Mouse (Mus musculus) limb, embryonic 11.5 days (tissue): ENCODE results near the gene Slc1a2. TPM values are rescaled to one million over a fixed set of nuclear protein-coding genes. Genes with fewer than 3 reads are reported as not detected.

Experiments used
- ATAC-seq: fragments of 200-750 bp; cut with Nextera tagmentation; 2 replicates; pipeline ENCODE4 v1.8.0; 2017; ENCODE audit warnings: low read depth; ENCODE audit not compliant: insufficient number of reproducible peaks, low FRiP score, low TSS enrichment
- DNase-seq: peaks from one replicate; pipeline ENCODE4 v3.0.0-alpha.2; 2015; ENCODE audit warnings: low spot score
- H3K27ac ChIP-seq: fragments of 300-500 bp; sonication (generic); replicated peaks from 2 replicates; pipeline ENCODE4 v1.5.1; 2014; ENCODE audit warnings: low read depth, mild to moderate bottlenecking, low read length
- H3K27me3 ChIP-seq: fragments of 300-500 bp; sonication (generic); 2 replicates; pipeline ENCODE4 v1.6.1; 2014; ENCODE audit warnings: mild to moderate bottlenecking, low read length, mixed read lengths; ENCODE audit not compliant: control insufficient read depth, insufficient read depth
- H3K36me3 ChIP-seq: fragments of 300-500 bp; sonication (generic); 2 replicates; pipeline ENCODE4 v1.6.1; 2014; ENCODE audit warnings: mild to moderate bottlenecking, low read length, moderate library complexity, mixed read lengths; ENCODE audit not compliant: control insufficient read depth, insufficient read depth
- H3K4me1 ChIP-seq: fragments of 300-500 bp; sonication (generic); 2 replicates; pipeline ENCODE4 v1.6.1; 2014; ENCODE audit warnings: low read length, mixed read lengths; ENCODE audit not compliant: control insufficient read depth, insufficient read depth
- H3K4me2 ChIP-seq: fragments of 300-500 bp; sonication (generic); 2 replicates; pipeline ENCODE4 v1.6.1; 2014; ENCODE audit warnings: low read depth, mild to moderate bottlenecking, moderate library complexity; ENCODE audit not compliant: severe bottlenecking
- H3K4me3 ChIP-seq: fragments of 300-500 bp; sonication (generic); 2 replicates; pipeline ENCODE4 v1.5.1; 2014; ENCODE audit warnings: low read depth, low read length
- H3K9ac ChIP-seq: fragments of 300-500 bp; sonication (generic); 2 replicates; pipeline ENCODE4 v1.6.1; 2014; ENCODE audit warnings: mild to moderate bottlenecking, low read length
- H3K9me3 ChIP-seq: fragments of 300-500 bp; sonication (generic); 2 replicates; pipeline ENCODE4 v1.6.1; 2016; ENCODE audit warnings: low read length; ENCODE audit not compliant: control insufficient read depth
- WGBS: fragments of 180-500 bp; shearing (Covaris S2); extraction: QIAGEN DNeasy Blood & Tissue Kit; methylation state at CpG from one replicate; pipeline ENCODE4 v1.1.7; 2014; 5-methylcytosine and 5-hydroxymethylcytosine counted together
- polyA plus RNA-seq: library from polyadenylated mRNA; unstranded; fragments of >200 nt; fragmentation: Nextera tagmentation; extraction: Ambion mirVana; gene quantifications from 2 replicates; pipeline ENCODE4 v1.2.1, GENCODE M21; 2014

The Slc1a2 gene
- polyA plus RNA-seq, 1 experiment from 2014 or later = 0.11 TPM

DNA sequence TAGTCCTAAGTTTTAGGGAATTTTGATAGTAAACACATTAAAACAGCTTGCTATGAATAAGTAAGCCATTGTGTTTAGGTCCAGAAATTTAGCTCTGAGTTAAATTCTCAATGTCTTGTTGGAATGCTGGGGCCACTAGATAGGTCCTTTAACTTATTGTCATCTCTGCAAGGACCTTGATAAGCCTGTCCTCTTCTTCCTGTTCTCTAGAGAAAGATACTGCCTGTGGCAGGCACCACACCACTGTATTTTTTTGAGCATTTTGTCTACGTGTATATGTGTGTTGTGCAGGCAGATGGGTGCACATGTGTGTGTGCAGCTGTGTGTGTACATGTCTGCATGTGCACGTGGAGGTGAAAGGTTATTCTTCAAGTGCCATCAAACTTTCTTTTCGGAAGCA is 75.6 kb downstream of the Slc1a2 start:
- Histone ChIP-seq H3K9me3 (no peaks in the 10 kb centered on the region), H3K27me3 (no peaks in the 10 kb centered on the region), H3K4me2 (no peak overlapping the region), H3K27ac (no peak overlapping the region), H3K4me1 (peaks cover 10% of the 10 kb centered on the region), H3K4me3 (no peak overlapping the region), H3K9ac (no peak overlapping the region), H3K36me3 (no peaks in the 10 kb centered on the region)
- DNase-seq (no peak), ATAC-seq (no peak)
- WGBS = 91% methylated on average over 3 of the region's 3 CpGs

DNA sequence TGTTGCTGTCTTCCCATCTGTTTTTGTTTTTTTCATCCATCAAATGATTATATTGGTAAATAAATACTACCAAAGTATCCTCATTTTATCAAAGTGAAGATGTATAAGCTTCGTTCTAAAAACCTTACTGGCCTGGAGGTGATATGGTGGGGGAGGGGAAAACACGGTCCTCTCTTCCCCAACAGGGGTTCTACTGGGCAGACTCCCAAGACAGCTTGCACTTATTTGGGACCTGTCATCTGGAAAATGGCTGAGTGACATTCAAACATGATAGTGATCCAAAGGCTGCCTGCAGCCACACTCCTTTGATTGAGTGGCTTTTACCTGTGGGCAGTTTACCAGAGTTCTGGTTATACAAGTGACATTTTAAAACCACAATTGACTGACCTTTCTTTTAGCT is 76.6 kb downstream of the Slc1a2 start:
- Histone ChIP-seq H3K9me3 (no peaks in the 10 kb centered on the region), H3K9ac (no peak overlapping the region), H3K4me3 (no peak overlapping the region), H3K27me3 (no peaks in the 10 kb centered on the region), H3K4me1 (peaks cover 10% of the 10 kb centered on the region), H3K27ac (no peak overlapping the region), H3K36me3 (no peaks in the 10 kb centered on the region), H3K4me2 (no peak overlapping the region)
- 76% methylated on average over 2 of the region's 2 CpGs for WGBS
- ATAC-seq = no peak
- DNase-seq = no peak

DNA sequence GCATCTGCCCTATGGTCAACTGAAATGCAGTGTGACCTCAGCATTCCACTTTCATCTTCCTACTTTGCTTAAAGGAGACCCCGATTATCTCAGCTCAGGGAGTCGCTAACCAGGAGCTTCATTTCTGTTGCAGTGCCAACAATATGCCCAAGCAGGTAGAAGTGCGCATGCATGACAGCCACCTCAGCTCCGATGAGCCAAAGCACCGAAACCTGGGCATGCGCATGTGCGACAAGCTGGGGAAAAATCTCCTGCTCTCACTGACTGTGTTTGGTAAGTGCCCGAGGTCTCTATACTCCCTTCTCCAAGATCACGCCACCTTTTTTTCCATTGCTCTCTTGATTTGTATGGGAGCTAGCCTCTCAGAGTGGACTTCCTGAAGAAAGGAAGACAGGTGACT is 77.4 kb downstream of the Slc1a2 start:
- WGBS = 89% methylated on average over 9 of the region's 9 CpGs

DNA sequence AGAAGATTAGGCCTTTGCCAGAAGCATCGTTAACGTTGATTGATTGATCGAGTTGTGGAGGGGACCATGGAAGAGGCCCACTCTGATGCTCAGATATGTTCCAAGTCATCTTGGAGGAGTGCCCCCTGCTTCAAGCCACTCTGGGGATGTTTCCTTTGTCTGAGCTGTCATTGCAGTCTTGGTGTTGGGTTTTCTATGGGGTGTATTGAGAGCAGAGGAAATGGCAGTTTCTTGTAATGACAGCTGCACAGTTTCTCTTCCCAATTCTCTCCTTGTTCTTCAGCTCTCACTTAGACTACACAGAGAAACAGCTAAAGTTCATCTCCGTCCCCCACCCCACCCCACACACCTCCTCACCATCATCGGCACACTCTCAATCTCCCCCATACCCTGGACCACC is 78.0 kb downstream of the Slc1a2 start:
- Histone ChIP-seq H3K27ac (no peak overlapping the region), H3K9me3 (no peaks in the 10 kb centered on the region), H3K4me1 (no peaks in the 10 kb centered on the region; the same call in none of the 2 replicates), H3K9ac (no peak overlapping the region), H3K27me3 (no peaks in the 10 kb centered on the region), H3K4me3 (no peak overlapping the region), H3K4me2 (no peak overlapping the region), H3K36me3 (no peaks in the 10 kb centered on the region)
- DNase-seq = no peak
- WGBS = 82% methylated on average over 5 of the region's 5 CpGs
- no peak for ATAC-seq

More for the DNA sequence above, 77.4 kb downstream of the Slc1a2 start:
- Histone ChIP-seq H3K4me2 (no peak overlapping the region), H3K36me3 (no peaks in the 10 kb centered on the region), H3K9me3 (no peaks in the 10 kb centered on the region), H3K9ac (no peak overlapping the region), H3K4me1 (peaks cover 7% of the 10 kb centered on the region), H3K27me3 (no peaks in the 10 kb centered on the region), H3K27ac (no peak overlapping the region), H3K4me3 (no peak overlapping the region)
- ATAC-seq = no peak
- DNase-seq = no peak

DNA sequence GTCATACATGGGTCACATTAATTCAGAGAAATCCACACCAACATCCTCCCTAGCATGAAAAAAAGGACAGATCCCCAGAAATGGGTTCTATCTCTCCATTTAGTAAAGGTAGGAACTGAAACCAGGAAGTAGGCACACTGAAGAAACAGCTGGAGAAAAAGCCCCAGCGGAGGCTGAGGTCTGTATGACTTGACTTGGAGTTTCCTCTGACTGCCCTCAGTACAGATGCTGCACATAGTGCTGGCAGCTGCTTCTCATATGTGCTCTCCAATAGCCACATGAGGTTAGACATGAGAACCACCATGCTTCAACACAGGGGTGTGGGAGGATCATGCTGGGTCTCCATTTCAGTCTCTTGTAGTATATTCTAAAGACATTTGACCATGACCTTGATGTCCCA is 80.4 kb downstream of the Slc1a2 start:
- Histone ChIP-seq H3K4me1 (no peaks in the 10 kb centered on the region), H3K4me3 (no peak overlapping the region), H3K4me2 (no peak overlapping the region), H3K36me3 (no peaks in the 10 kb centered on the region), H3K9ac (no peak overlapping the region), H3K9me3 (no peaks in the 10 kb centered on the region), H3K27me3 (no peaks in the 10 kb centered on the region), H3K27ac (no peak overlapping the region)
- DNase-seq = no peak
- ATAC-seq = no peak
- WGBS = 79% methylated on average over 1 of the region's 1 CpGs

DNA sequence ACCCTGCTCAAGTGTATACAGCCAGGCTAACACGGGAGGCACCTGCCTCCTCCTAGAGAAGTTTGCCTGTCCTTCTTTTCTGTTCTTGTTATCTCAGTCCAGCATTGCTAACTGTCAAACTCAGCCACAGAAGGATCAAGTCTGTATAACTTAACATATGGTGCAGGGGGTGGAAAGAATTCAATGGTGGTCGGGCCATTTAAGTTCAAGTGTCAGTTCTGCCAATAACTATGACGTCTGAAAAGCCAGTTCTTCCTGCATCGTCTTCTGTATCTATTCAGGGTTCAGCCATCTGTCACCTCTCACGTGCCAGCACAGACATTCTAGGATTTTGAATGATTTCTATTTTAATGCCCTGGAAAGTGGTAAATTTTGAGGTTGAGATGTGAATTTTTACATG is 84.2 kb downstream of the Slc1a2 start:
- ATAC-seq (no peak), DNase-seq (no peak)
- H3K4me2 ChIP-seq = no peak overlapping the region
- no peaks in the 10 kb centered on the region for H3K9me3 ChIP-seq
- no peaks in the 10 kb centered on the region for H3K36me3 ChIP-seq
- no peaks in the 10 kb centered on the region for H3K4me1 ChIP-seq
- no peak overlapping the region for H3K9ac ChIP-seq
- WGBS = 81% methylated on average over 5 of the region's 5 CpGs
- H3K27me3 ChIP-seq = no peaks in the 10 kb centered on the region
- H3K27ac ChIP-seq = no peak overlapping the region
- no peak overlapping the region for H3K4me3 ChIP-seq

DNA sequence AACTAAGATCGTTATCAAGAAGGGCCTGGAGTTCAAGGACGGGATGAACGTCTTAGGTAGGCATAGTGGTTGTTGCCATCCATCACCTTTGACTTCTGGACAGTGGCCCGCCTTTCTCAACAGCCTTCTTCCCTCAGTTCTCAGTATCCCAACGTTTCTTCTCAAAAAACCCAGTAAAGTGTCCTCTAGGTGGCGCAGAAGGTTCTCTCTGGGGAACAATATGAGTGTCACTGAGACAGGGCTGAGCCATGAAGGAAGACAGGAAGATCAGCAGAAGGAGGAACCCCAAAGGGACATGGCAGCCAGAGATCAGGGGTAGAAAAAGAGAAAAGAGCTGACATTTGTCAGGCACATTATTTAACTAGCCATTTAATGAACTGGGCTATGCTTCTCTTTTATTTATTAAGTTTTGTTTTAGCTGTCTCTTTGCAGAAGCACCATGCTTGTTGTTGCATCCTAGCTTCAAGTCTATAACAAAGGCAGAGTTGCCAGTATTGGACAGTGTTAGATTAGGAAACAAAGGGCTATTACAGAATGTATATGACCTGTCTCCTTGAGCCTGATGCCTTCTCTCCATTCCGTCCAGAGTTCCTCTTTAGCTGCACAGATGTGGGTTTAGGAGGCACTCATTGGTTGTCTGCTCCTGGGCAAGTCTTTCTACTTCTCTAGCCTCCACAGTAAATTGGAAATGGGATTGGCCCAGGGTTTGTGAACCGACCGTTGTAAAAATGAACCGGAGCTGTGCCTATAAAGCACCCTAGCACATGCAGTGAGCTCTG is 85.6 kb downstream of the Slc1a2 start:
- no peak overlapping the region for H3K9ac ChIP-seq
- H3K4me1 ChIP-seq = no peaks in the 10 kb centered on the region
- no peaks in the 10 kb centered on the region for H3K9me3 ChIP-seq
- H3K36me3 ChIP-seq = no peaks in the 10 kb centered on the region
- no peak overlapping the region for H3K27ac ChIP-seq
- H3K27me3 ChIP-seq = no peaks in the 10 kb centered on the region
- no peak overlapping the region for H3K4me3 ChIP-seq
- no peak overlapping the region for H3K4me2 ChIP-seq
- DNase-seq = peak; percentile 46
- 53% methylated on average over 10 of the region's 10 CpGs for WGBS
- no peak for ATAC-seq

DNA sequence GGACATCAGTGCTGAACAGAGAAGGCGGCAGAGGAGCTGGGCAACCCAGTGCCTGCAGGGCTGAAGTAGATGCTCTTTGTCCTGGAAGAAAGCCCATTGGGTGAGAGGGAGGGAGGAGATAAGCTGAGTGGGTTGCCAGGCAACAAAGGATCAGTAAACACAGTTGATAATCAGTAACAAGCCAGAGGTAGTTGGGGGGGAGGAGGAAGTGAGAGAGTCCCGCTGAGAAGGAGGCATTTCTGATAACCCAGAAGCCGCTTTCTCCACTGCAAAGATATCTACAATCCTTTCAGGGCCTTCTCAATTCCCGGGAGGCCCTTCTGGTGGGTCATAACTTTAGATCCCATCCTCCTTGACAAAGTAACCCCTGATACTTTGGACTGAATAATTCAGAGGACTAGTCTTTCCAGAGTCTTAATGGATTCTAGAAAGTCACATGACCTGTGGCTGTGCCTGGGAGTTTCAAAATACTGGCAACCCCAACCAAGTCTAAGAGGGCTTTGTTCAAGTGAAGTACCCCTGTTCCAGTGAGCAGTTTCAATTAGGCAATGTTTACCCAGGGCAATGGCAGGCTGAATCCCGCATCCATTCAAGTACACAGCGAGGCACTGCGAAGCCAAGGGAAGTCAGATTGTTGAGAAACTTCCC is 86.9 kb downstream of the Slc1a2 start:
- no peaks in the 10 kb centered on the region for H3K4me1 ChIP-seq
- no peak overlapping the region for H3K27ac ChIP-seq
- H3K9me3 ChIP-seq = no peaks in the 10 kb centered on the region
- DNase-seq (no peak), ATAC-seq (no peak; the same call in 1 of the 2 replicates)
- no peaks in the 10 kb centered on the region for H3K27me3 ChIP-seq
- no peaks in the 10 kb centered on the region for H3K36me3 ChIP-seq
- H3K9ac ChIP-seq = no peak overlapping the region
- H3K4me2 ChIP-seq = no peak overlapping the region
- H3K4me3 ChIP-seq = no peak overlapping the region
- 30% methylated on average over 7 of the region's 7 CpGs for WGBS
